Mouse (Mus musculus) kidney, adult 8-10 months (tissue): ENCODE measurements around the gene Mlst8.
"Not testable (repeated sequence)": the region's sequence is repeated elsewhere in the genome, so short reads cannot be mapped to it uniquely, and the experiment has no call there.

Source experiments
- DNase-seq, 2 experiments: peaks; one replicate each; pipeline ENCODE4 v3.0.0; 2022

The Mlst8 gene

GRCm38 (mm10) chr17:24468636-24469246 lies 10.1 kb downstream of the Mlst8 start:
- no peak for DNase-seq

GRCm38 (mm10) chr17:24463374-24464133 lies 15.3 kb downstream of the Mlst8 start:
- peak; percentile 43 to 49 for DNase-seq

DNA sequence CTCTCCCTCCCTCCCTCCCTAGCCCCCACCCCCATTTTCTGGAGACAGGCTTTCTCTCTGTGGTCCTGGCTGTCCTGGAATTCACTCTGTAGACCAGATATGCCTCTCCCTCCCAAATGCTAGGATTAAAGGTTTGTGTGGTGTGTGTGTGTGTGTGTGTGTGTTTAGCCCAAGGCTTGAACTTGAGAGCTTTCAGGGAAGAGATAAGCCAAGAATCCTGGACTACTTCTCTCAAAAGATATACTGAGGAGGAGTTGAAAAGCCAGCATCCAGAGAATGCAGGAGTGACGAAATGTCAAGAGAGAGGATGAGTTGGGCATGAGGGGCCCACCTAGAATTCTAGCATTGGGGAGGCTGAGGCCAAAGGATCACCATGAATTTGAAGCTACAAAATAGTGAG lies 15.9 kb downstream of the Mlst8 start:
- no peak for DNase-seq

DNA sequence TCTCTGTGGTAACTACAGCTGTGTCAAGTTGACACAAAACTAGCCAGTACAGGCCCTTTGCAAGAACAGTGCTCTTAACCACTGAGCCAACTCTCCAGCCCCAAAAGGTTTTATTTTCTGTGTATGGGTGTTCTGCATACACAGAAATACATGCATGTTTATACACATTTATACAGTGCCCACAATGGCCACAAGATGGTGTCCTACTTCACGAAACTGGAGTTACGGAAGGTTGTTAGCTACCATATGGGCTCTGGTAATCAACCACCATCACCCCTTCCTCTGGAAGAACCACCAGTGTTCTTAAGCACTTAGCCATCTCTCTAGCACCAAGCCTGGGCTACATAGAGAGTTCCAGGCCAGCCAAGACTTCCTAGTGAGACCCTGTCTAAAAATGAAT lies 17.3 kb downstream of the Mlst8 start:
- DNase-seq, result peak in 1 of 2 experiments; percentile 51

DNA sequence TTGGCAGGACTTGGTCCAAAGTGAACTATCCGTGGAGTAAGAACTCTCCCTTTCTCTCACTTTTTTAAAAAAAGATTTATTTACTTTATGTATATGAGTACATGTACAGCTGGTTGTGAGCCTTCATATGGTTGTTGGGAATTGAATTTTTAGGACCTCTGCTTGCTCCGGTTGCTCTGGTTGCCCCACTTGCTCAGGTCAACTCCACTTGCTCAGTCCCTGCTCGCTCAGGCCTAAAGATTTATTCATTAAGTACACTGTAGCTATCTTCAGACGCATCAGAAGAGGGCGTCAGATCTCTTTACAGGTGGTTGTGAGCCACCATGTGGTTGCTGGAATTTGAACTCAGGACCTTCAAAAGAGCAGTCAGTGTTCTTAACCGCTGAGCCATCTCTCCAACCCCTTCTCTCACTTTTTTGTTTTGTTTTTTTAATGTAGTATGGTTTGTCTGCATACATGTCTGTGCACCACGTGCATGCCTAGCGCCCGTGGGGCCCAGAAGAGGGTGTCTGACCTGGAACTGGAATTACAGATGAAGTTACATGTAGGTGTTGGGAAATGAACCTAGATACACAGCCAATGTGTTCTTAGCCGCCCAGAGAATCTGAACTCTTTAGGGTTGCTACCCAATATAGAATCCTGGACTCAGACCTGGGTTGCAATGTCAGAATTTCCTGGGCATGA lies 23.2 kb downstream of the Mlst8 start:
- not testable (repeated sequence) for DNase-seq

DNA sequence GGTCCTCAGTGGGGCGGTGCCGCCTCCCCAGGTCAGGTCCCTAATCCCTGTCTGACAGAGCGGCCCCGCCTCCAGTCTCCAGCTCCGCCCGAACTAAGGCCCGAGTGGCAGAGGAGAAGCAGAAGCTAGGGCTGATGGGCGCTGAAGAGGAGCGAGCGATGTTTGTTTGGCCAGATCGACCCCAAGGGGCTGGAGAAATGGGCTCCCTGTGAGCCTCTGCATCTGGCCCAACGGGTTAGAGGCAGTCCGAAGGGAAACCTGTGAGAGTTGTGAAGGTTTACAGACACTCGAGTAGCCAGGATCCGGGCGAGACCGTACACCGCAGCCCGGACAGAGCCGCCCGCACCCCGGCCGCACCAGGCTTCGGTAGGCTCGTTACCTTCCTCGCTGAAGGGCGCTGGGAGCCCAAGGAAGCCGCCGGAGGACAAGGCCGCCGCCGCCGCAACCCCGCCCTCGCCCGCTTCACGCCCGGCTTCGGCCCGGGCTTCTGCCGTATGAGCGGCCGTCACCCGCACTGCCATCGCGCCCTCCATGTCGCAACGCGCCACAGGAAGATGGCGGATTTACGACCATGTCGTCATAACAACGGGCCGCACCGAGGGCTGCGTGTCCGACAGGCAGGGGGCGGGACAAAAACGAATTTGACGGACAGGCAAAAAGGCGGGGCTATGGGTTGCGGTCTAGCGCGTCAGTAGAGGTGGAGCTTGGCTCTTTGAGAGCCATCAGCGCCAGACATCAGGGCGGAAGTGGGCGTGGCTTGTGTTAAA lies 23.9 kb downstream of the Mlst8 start:
- peak; percentile 99 for DNase-seq

GRCm38 (mm10) chr17:24454218-24454755 lies 24.6 kb downstream of the Mlst8 start:
- DNase-seq, result no peak

DNA sequence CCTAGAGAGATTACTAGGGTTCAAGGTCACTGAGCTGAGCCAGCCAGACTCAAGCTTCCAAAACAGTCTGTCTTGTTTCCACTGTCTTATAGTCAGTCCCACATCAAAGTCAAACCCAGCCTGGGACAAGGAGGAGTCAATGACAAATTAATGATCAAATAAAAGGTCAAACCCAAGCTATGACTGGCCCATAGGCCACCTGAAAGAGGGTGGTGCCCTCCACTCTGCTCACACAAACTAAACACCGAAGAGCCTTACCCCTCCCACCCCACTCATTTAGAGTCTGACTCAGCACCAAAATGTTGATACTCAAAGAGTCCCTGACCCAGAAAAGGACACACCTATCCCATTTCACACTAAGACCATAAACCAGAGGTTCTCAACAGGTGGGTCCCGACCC lies 25.5 kb downstream of the Mlst8 start:
- DNase-seq, result peak; percentile 30 to 52

- DNase-seq, result no peak
Measured at GRCm38 (mm10) chr17:24451220-24451619, 27.7 kb downstream of the Mlst8 start.

- no peak for DNase-seq
Measured at GRCm38 (mm10) chr17:24449507-24449906, 29.4 kb downstream of the Mlst8 start.

GRCm38 (mm10) chr17:24446590-24446989 lies 32.3 kb downstream of the Mlst8 start:
- no peak for DNase-seq

DNA sequence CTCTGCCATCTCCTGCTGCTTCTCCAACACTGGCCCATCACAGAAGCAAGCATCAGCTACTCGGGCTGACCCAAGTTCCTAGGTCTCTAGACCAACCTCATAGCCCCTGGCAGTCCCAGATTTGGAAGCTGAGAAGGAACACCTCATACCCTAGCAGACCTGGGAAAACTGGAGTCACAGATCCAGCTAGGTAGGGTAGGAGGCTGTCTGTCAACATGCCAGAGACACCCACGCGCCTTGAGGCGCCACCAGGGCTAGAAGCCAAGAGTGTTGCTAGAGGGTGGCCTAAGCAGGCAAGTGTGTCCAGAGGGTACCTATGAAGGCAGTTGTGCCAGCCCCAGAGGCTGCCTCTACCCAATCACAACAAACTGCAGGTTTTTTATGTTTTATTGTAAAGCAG lies 35.5 kb downstream of the Mlst8 start:
- DNase-seq, result peak; percentile 34 to 38

DNA sequence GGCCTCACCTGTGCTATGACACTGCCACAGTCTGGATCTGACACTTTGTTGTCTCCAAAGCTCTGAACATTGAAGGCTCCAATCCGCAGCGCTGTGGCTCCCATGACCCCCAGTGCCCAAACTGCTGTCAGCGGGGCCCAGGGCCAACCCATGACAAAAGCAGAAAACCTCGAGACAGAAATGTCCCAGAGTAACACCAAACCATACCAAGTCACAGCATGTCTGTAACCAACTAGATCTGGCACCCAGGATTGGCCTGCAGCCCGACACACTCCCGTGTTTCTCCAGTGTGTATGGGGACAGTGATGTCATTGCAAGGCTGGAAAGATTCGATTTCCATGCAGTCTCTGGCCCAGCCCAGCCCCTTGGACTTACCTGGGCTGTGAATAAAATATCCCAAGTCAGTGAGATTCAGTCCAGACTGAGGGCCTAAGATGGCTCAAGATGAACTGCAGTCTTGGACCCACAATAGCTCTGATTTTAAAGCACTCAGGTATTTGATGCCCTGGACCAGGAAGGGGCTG lies 36.2 kb downstream of the Mlst8 start, which contains the start of gene Dnase1l2:
Gene Dnase1l2 (minus strand): TSS at position 474 of the 524 bp plus-strand sequence.
- DNase-seq, result no peak

DNA sequence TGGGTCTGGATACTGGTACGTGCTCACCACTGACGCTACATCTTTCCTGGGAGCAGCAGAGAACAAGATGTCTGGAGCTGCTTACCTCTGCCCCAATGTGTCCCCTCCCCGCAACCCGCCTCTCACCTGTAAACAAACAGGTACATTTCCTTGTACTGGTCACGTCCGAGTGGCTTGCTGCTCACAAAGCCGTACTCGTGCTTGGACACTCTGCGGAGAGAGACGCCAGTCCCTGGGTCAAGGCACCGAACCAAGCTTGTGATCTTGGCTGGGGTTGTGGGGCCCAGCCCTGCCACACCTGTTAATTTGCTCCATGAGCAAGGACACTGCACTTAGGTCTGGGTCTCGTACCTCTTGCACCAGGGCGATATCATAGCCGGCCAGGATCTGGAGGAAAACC lies 36.8 kb downstream of the Mlst8 start:
- no peak for DNase-seq

DNA sequence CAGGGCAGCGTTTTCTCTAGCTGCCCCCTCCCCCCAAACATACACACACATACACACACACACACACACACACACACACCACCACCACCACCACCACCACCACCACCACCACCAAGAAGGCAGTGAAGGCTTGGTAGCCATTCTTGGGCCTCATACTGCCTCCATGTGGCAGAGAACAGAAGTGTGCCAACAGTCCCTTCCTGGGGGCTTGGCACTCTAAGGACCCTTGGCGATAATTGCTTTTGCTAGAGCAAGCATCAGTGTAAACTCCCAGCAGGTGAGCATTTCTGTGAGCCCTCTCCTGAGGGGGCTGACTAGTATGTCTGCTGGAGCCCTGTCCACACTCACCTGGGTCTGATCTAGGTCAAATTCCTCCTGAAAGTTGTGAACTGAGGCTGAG lies 37.7 kb downstream of the Mlst8 start:
- no peak for DNase-seq

DNA sequence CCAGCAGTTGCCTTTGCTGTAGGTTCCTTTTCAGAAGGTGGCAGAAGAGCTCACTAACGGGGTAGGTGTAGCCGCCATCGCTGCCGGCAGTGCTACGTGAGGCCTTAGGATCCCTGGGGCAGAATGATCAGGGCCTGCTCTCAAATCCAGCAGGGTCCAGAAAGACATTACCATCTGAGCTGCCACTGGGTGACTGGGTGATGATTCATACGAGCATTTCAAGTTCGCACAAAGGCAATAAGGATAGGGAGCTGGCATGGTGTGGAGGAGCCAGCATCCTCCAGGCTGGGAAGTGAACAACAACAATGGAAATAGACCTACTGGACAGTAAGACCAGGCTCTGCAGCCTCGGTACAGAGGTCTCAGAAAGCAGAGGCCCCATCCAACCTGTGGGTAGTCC lies 38.5 kb downstream of the Mlst8 start:
- no peak for DNase-seq

DNA sequence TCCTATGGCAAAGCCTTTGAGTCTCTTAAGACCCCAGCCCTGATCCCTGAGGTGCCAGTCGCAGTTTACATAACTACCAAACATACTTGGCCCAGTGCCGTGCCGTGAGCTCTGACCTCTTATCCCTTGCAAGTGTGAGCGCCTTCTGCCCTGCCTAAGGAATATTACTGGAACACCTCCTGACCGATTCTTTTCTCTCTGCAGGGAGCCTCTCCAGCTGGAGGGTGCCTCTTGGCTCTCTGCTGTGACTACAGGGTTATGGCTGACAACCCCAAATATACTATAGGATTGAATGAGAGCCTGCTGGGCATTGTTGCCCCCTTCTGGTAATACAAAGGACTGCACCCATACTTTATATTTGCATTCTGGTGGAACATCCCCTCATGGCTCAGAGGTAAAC lies 41.9 kb downstream of the Mlst8 start:
- peak in 1 of 2 experiments; percentile 54 for DNase-seq

DNA sequence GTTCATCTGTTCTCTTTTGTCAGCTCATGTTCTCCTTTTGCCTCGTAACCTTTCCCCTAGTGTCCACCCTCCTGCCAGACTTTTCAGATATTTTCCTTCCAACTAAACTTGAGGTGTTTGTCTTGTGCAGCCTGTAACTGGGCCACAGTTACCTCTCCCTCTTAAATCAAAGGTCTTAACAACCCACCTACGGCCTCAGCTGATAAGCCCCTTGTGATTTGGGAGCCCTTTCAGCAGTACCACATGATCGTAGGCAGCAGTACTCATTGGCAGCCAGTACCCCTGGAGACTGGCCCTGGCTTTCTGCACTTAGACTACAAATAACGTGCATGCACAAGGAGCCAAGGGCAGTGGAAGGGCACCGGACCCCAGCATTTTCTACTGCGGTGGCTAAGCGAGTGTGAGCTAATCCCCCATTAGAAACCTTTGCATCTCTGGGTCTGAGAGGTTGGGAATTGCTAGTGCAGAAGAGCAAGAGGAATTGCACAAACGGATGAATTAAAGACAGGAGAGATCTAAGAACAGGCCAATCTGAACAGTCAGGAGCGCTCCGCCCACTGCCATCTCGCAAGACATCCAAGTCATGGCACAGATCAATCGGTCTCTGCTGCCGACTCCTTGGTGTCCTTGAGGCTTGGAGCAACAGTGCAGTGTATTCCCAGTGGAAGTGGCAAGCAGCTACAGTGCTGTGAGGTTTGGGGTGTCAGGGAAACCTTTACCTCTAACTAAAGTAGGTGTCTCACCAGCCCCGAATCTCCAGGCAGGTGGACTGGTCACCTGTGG lies 49.5 kb downstream of the Mlst8 start:
- peak; percentile 55 to 65 for DNase-seq

DNA sequence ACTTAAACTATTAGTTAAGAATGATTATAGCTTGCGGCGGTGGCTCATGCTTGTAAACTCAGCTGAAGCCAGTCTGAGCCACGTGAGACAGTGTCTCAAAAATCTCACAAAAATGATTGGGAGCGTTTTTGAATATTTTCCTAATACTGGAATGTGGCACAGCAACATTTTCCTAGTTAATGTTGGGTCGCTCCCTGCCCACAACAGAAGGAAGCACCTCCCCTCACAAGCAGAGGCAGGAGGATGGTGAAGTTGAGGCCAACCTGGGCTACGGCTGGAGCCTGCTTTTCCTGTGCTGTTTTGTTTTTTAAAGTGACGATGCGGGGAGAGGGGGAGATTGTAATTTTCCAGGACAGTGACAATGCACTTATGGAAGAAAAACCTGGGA lies 51.7 kb downstream of the Mlst8 start:
- DNase-seq, result peak in 1 of 2 experiments; percentile 27

DNA sequence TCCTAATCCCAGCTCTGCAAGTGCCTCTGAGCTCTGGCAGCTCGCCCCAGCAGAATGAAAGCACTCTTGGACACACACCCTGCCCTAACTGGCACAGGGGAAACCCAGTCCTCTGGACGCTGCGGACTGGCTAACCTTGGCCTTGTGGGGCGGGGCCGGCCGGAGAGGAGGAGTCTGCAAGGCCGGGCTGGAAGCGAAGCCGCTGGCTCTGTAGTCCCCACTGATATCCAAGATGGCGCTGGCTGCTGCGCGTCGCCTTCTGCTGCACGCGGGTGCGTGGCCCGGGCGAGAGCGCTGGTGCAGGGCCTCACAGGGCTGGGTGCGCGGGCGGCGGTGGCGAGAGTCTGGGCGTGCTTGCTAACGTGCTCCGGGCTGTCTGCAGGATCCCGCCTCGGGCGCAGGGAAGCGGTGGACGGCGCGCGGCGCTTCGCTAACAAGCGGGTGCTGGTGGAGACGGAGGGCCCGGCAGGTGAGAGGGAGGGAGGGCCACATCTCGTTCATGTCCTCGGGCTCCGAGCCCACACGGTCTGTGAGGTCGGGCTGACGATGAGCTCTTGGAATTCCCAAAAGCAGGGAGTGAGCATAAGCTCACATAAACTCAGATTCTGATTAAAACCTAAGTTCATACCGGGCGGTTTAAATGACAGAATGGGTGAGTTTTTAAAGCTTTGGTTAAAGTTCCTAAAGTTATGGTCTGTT lies 52.3 kb downstream of the Mlst8 start, which contains the start of gene Eci1:
Gene Eci1 (plus strand): TSS at position 171 of the 699 bp plus-strand sequence.
- DNase-seq, result peak; percentile 97 to 99

DNA sequence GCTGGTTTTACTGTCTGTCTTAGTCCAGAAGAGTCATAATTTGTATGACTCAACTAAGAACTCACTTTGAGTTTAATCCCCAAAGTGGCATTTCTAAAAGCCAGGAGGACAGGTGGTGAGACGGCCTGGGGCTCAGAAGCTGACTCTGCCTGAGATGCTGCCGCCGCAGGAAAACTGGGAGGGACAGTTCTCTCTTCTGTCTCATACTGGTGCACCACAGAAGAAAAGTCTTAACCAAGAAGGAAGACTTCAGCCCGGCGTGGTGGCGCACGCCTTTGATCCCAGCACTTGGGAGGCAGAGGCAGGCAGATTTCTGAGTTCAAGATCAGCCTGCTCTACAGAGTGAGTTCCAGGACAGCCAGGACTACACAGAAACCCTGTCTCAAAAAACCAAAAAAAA lies 53.0 kb downstream of the Mlst8 start:
- no peak for DNase-seq
